Mouse (Mus musculus): Measurements from ENCODE around the gene Shank1.
"Not testable (repeated sequence)": the region's sequence is repeated elsewhere in the genome, so short reads cannot be mapped to it uniquely, and the experiment has no call there.

Shank1 gene

GRCm38 (mm10) chr7:44309475-44310284 is at the start of gene Shank1:
Gene Shank1, plus strand, starts transcription at chr7:44310253.
- DNase-seq (ENCODE audit: low spot score in 2 of 2) = no peak

DNA sequence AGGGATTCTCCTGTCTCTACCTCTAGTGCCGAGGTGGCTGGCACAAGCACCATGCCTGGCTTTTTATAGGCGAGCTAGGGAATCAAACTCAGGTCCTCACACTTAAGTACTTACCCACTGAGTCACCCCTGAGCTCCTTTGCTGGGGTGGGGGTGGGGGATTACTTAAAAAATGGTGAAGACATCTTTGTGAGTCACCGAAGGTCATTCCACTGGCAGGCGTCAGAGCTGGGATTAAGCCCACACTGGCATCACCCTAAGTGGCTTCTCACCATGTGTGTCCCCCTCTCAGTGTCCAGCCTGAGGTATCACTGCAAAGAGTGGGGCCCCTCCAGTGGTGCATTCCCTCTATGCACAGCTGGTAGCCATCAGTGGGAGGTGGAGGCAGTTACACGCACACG is 49.6 kb upstream of the Shank1 start:
- DNase-seq (ENCODE audit: low spot score in 2 of 2) = no peak

GRCm38 (mm10) chr7:44261147-44261546 is 48.9 kb upstream of the Shank1 start, which contains the start of gene Gm15517:
Gene Gm15517, plus strand, starts transcription at chr7:44261447.
- no peak for DNase-seq (ENCODE audit: low spot score in 2 of 2)

- DNase-seq (ENCODE audit: low spot score in 2 of 2) = peak; percentile 89 to 94
Measured at GRCm38 (mm10) chr7:44262791-44263643, 47.0 kb upstream of the Shank1 start.

GRCm38 (mm10) chr7:44268117-44268516 is 41.9 kb upstream of the Shank1 start:
- no peak for DNase-seq (ENCODE audit: low spot score in 2 of 2)

DNA sequence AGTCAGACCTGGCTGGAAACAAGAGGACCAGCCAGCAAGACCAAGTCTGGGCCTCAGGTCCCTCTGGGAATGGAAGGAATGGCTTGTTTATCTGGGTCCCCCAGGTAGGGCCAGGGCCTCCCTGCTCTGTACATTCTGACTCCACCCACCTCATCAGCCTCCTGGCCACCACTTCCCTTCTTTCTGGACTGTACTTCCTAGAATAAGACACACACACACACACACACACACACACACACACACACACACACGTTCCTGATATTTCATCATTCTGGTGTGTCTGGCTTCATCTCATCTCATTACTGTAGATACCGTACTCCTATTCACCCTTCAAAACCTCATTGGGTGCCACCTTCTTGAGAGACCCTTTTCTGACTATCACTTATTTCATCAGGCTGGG is 40.7 kb upstream of the Shank1 start:
- DNase-seq (ENCODE audit: low spot score in 2 of 2) = no peak

GRCm38 (mm10) chr7:44271309-44271708 is 38.7 kb upstream of the Shank1 start:
- DNase-seq (ENCODE audit: low spot score in 2 of 2) = no peak

DNA sequence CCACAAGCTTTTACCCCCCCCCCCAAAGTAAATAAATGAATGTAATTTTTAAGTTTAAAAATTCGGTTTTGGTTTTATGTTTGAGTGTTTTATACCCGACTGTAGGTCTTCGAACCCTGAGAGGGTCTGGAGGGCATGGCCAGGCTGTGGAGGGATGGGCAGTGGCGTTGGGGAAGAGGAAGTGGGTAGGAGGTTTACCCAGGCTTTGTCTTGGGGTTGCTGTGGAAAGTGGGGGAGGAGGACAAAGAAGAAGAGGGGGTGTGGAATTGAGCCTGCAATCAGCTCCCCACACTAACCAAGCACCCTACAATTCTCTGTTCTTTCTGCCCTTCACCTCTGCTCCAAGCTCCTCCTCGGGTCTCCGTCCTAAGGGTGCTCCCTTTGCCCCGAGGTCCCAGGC is 37.5 kb upstream of the Shank1 start:
- no peak for DNase-seq (ENCODE audit: low spot score in 2 of 2)

DNA sequence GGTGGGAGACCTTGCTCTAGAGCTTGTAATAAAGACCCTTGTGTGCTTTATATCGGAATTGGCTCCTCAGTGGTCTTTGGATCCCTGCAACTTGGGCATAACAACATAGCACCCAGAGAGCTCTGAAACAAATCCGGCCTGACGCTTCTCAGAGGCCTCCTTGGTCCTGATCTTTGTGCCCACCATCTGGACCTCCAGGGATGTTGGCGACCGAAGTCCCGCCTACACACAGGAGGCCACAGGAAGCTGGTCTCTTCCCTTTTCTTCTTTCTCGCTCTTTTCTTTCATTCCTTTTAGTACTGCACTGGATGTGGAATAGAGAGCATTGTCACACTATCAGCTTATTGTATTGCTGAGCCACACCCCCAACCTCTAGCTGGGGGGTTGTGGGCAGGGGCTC is 36.6 kb upstream of the Shank1 start:
- DNase-seq (ENCODE audit: low spot score in 2 of 2) = no peak

DNA sequence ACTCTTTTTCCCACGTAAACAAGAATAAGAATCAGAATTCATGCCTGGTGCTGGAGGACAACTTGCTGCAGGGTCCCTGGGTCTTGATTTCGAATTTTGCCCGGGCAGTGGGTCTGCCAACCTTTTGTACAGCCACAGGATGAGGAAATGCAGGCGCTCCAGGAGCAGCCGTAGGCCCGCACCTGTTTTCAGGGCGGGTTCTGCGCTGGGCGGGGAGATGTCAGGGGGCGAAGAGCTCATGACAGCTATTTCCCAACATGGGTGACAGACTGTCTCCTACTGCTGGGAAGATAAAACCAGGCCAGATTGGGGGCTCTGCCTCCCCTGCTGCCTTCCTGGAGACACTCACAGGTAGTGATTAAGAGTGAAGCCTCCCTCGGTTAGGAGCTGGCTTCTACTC is 36.0 kb upstream of the Shank1 start:
- no peak for DNase-seq (ENCODE audit: low spot score in 2 of 2)

DNA sequence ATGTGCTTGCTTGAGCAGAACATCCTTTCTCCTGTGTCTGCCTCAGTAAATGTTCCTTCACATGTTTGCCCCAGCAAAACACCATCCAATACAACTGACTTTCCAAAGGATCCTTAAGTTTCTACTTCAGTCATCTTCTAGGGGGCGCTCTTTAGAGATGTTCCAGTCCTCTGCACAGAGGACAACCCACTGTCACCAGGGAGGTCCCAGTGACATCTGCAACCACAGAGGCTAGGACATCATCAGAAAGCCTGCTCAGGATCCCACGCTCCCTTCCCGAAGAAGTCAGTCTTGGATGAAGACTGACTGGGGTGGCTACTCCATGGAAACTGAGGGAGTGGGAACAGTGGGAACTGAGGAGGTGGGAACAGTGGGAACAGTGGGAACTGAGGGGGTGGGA is 34.5 kb upstream of the Shank1 start:
- no peak for DNase-seq (ENCODE audit: low spot score in 2 of 2)

DNA sequence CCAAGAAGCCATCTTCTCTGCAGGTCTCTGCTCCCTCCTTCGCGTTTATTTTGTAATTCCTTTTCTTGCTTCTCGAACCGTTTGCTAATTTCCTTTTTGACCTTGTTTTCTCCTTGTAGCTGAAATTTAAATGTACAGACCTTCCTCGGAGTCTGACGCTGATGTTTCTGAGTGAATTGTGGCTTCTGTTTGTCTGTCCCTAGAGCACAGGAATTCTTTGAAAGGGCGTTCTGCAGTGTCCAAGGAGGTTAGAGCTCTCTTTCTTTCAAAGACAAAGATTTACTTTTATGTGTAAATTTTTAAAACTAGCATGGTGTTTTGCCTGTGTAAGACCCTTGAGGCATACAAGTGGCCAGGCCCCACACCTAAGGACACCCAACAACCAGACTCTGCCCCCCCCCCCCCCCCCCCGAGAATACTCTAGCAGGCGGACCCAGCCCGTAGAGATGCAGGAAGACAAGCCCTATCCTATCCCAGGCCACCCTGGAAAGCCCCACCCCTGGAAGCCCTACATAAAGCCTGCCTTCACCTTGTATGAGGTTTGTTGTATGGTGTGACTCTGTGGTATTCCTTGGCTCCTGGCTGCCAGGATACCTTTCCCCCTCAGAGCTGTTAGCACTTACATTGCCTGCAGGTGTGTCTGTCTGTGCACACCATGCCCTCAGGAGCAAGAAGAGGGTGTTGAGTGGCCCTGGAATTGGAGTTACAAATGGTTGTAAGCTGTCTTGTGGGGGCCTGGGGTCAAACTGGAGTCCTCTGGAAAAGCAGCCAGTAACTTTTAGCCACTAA is 33.4 kb upstream of the Shank1 start:
- DNase-seq (ENCODE audit: low spot score in 2 of 2) = no peak

DNA sequence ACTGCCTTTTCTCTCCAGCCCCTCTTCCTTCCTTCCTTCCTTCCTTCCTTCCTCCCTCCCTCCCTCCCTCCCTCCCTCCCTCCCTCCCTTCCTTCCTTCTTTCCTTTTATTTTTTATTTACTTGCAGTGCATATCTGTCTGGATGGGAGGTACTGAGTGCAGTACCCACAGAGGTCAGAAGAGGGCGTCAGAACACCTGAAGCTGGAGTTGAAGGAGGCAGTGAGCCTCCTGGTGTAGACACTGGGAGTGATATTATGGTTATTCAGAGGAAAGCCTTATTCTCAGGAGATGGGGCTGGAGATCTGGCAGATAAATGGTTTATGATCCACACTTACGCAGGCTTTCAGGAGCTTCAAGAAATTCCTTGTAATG is 32.8 kb upstream of the Shank1 start:
- peak in 1 of 2 experiments; percentile 58 for DNase-seq (ENCODE audit: low spot score in 2 of 2)

- no peak for DNase-seq (ENCODE audit: low spot score in 2 of 2)
Measured at GRCm38 (mm10) chr7:44280959-44281358, 29.1 kb upstream of the Shank1 start.

DNA sequence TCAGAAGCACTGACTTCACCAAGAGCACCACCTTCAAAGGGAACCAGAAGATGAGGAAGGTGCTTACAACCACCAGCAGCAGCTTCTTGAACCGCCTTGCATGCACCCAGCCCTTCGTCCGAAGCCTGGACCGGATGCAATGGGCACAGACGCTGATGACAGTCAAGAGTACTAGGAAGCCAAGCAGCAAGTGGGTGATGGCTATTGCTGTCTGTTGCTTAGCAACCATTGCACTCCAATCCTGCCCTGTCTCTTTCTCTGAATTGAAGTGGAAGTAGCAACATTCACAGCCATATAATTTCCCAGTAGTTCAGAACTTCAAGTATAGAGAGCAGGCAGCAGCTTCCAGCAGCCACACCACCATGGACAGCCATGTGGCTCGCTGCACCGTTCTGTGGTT is 28.5 kb upstream of the Shank1 start:
- DNase-seq (ENCODE audit: low spot score in 2 of 2) = no peak

DNA sequence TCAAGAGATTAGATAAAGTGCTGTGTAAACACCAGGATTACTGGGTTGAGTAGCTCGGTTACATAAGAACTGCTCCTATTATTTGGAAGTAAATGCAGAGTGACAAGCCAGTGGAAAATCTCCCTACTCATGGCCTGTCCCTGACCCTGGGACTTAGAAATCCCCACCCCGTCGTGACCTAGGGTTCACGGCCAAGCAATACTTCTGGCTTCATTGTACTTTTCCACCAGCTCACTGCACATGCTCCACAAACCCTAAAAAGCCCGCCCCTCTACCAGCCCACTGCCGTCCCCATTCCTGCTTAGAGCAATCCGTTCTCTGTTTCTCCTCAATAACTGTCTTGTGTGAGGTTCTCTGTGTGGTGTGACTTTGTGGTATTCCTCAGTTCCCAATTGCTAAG is 22.3 kb upstream of the Shank1 start:
- DNase-seq (ENCODE audit: low spot score in 2 of 2) = no peak

GRCm38 (mm10) chr7:44290986-44291385 is 19.1 kb upstream of the Shank1 start:
- DNase-seq (ENCODE audit: low spot score in 2 of 2) = no peak

DNA sequence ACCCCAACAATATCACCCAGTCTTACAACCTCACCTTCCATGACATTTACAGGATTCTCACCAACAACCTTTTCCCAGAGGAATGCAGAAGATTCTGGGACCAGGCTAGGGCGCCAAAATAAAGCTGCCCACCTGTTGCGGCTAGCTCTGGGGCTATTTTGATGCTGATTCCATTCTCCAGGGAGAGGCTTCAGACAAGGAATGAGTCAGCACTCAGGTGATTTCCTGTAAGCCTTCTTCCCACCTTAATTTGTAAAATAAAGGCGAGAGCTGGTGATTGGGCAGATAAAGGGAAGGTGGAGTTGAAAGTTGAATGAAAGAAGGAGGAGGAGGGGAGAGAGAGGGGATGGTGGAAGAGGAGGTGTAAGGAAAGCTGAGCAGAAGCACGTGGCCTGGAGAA is 18.6 kb upstream of the Shank1 start:
- no peak for DNase-seq (ENCODE audit: low spot score in 2 of 2)

DNA sequence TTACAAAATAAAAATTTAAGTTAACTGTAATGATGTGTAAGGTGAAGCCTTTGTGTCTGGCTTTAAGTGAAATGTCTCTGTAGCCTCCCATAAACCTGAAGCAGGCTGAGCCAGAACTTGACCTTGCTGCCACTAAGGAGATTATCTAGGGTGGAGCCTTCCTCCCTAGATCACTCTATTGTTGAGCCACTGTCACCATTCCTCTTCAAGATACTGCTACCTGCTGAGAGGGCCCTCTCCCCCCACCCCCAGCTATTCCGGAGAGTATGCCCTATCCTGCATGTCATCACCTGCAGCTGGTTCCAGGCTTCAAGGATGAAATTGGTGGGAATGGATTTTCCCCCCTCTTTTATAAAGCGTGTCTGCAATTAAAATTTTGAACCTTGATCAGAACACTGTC is 12.6 kb upstream of the Shank1 start:
- DNase-seq (ENCODE audit: low spot score in 2 of 2) = not testable (repeated sequence)

DNA sequence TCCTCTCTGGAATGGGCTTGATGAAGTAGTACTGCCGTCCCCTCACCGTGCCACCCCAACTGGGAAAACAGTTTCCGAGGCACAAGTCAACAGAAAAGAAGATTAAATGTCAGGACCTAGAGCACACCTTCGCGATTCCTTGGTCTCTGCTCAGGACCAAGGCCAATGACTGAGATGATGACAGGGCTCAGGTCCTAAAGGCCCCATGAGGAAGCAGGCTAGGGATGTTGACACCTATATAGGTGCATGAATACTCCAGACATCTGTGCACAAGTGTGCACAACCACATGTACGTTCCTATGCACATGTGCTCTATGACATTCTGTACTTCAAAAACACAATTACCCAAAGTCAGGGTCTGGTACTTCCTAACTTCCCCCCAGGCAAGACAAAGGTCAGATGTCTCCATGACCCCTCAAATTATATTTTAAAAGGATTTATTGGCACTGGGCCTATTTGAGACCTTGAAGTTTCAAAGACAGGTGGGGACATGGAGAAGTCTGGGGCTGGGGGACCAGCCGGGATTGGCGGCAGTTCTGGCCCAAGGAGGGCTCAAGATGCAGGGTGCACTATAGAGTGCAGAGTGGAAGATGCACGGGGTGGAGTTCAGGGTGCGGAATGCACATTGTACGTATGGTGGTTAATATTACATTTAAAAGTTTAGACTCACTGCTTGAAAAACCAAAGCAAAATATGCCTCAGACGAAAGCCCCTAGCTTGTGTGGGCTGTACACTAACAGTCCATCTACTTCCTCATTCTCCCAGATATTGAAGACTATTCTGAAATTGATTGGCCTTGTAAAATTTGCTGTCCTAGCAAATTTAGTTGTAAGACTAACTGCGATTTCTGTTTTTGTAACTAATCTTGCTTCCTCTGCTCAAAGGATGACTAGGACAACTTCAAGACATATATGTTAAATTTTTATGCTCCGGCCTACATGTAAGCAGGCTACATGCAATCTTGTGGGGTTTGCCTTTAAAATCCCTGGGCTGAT is 6.4 kb upstream of the Shank1 start:
- no peak for DNase-seq (ENCODE audit: low spot score in 2 of 2)

DNA sequence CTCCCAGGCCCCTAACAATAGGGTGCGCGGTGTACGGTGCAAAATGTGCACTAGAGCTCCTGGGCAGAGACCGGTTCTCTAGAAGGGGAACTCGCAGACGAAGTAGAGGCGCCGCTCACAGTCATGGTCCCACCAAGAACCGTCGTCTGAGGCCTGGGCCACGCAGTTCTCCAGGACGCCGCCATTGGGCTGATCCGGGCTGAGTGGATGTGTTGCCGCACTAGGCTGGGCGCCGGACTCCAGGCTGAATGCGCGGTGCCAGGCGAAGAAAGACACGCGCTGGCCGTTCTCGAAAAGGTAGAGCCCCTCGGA is 5.6 kb upstream of the Shank1 start:
- no peak for DNase-seq (ENCODE audit: low spot score in 2 of 2)

Measured in spleen, postnatal 10 days (tissue).